Mouse (Mus musculus) monocyte, adult 2 months (primary cell): ENCODE results near the gene Txnrd2.

Experiments
- DNase-seq, 2 experiments: peaks; one replicate each; pipeline ENCODE4 v3.0.0; 2022; ENCODE audit warnings: low spot score in 2 of 2, low read depth in 1 of 2

Gene Txnrd2

DNA sequence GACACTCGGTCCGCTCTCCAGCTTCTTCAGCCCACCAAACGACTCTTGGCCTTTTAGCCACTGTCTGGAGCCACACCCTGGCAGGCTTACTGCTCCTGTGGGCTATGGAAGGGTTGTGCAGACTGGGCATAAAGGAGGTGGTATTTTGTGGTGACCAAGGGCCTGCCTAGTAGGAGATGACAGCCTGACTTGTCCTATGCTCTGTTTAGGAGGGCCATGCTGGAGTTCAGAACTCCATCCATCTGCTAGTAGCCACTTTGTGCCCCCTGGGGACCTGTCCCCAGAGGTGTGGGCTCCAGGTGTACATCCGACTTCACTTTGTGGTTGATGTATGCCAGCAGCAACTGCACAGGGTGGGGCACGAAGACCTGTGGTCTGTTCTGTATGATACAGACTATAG lies 32.6 kb upstream of the Txnrd2 start:
- DNase-seq = no peak

DNA sequence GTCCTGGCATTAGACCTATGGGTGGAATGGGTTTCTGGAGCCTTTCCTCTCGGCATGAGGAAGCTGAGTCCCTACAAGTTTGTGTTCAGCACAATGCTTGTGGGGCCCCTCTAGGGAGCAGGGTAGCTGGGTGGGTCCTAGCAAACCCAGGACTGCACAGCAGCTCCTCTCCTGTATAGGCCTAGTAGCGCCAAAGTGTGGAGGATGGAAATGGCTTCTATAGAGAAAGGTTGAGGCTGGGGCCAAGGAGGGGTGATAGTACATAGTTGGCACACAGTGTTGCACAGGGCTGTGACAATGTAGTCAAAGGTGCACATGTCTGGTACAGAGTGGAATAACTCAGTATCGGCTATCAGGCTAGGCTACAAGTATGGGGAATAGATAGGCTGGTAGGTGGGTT lies 32.1 kb upstream of the Txnrd2 start:
- no peak for DNase-seq

DNA sequence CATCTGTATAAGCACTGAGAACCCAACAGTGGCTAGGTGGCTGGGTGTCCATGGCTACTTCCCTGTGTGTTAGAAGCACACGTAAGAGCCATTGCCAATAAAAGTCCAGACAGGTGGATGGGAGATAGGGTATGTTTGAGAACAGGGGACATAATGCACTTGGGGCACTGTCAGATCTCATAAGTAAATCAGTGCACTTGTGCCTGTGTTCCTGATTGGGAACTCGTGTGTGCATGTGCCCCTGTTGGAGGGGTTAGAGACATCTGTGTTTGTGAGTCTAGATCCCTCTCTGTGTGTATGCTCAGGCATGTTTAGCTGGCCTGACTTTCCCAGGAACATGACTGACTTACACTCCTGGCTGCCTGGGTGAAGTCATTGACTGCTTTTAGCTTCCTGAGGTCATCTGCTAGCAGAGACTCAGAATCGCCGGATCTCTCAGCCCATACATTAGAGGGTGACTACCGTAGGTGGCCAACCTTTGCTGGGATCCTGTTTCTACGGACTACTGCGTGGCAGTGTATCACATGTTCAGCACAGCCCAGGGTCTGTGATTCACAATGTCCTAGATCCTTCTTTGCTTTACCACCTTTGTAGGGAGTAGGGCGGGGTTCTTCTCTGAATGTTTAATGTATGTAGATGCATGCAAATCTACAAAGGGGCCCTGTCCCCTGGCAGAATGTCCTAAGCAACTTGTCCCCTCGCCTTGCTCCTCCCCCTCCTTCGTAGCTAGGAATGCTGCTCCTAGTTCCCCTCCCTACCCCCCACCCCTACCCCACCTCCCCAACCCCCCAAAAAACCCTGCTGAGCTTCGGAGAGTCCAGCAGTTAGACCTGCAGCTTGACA lies 31.2 kb upstream of the Txnrd2 start:
- DNase-seq = no peak

DNA sequence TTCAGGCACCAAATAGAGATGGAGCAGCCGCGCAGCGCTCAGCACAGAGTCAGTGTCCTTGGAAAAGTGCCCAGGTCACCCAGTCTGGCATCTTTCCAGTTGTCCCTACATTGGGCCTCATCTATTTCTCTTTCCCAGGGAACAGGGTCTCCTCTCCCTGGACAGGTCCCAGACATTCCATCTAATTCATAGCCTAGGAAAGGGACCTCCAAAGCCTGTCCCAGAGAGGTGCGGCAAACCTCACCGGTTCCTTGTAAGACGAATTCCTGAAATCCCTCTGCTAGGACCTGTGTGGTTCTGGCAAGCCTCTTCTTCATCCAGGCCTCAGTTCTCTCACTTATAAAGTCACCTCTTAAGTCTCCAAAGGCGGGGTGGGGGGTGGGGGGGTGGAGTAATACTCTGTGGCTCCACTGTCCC lies 30.6 kb upstream of the Txnrd2 start:
- no peak for DNase-seq

DNA sequence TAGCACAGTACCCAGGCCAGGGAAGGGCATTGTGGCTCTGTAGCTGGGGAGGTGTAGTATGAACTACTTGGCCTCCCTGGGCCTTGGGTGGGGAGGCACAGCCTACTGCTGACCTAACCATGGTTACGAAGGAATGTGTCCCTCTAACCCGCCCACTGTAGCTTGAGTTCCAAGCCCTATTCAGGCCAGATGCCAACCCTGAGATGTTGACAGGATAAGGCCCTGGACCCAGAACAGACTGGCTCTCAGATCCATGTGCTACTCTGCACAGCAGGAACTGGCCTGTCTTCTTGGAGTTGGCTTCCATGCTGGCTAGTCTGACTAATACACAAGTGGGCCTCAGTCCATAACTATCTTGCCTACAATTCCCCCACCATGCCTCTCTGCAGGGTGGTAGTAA lies 30.0 kb upstream of the Txnrd2 start:
- DNase-seq = no peak

DNA sequence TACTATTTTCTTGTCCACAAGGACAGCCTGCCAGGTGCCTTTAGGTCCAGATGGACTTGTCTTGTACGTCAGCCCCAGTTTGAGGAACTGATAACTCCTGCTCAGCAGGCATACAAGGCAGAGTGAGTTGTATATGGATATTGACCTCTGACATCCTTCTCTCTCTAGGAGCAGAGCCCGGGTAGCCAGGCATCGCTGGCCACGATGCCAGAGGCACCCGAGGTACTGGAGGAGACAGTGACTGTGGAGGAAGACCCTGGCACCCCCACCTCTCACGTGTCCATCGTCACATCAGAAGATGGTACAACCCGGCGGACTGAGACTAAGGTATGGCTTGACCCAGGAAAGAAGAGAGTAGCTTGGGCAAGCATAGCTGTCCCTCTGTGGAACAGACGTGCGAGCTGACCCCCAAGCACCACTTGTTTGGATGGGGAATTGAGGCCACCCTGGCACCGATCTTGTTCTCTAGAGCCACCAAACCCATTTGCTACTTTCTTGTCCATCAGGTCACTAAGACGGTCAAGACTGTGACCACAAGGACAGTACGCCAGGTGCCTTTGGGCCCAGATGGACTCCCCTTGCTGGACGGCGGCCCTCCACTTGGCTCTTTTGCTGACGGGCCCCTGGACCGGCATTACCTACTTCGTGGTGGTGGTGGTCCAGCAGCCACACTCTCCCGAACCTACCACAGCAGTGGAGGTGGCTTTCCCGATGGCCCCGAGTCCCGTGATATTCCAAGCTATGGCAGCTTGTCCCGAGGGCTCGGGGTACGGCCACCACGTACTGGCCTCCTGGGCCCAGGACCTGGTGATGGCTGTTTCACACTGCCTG lies 29.2 kb upstream of the Txnrd2 start:
- DNase-seq = no peak

DNA sequence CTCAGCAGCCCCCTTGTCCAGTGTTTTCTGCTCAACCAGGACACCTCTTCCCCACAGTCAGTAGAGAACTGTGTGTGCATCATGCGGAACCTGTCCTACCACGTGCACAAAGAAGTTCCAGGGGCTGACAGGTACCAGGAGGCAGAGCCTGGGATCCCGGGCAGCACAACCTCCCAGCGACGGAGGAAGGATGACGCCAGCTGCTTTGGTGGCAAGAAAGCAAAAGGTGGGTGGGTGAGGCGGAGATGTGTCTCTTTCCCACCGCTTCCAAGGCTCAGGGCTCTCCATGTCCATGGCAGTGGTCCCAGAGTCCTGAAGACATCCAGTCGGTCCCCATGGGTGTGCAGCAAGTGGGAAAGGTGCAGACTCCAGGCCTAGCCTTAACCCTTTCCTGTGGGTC lies 26.2 kb upstream of the Txnrd2 start:
- no peak for DNase-seq

DNA sequence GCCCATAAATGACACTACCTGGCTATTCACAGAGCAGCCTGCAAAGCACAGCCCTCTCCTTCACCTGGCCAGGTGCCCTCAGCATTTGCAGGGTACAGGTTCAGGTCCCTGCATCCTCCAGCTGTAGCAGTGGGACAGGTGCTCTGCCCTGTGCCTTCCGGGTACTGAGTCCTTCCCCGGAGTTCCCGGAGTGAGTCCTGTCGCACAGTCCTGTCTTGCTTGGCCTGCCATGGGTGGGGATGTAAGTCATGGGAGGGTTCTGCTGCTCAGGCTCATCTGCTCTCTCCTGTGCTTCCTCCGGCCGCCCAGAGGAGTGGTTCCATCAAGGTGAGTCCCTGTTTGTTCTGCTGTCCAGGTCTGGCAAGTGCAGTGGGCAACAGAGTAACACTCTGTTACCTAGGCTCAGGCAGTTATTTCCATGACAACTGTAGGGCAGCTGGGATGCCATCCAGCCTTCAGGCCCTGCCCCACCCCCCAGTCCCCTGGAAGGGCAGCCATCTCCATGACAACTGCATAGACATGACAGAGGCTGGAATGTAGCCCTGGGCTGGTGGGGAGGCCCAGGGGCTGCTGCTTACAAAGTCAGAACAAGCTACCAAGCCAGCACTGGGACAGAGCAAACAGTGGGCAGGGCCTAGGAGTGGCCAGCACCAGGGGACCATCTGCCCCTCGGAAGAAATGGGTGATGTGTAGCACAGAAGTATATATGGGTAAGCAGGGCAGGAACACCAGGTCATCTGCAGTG lies 25.5 kb upstream of the Txnrd2 start:
- no peak for DNase-seq

DNA sequence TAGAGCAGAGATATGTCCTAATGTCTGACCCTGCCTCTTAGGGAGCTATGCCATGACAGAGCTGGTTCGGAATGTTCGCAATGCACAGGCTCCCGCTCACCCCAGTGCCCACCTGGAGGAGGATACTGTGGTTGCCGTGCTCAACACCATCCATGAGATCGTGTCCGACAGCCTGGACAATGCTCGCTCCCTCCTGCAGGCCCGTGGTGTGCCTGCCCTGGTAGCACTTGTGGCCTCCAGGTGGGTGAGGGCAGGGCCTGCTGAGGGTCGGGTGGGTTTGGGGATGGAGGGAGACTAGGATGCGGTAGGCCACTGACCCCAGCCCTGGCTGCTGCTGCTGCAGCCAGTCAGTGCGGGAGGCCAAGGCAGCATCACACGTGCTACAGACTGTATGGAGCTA lies 22.9 kb upstream of the Txnrd2 start:
- DNase-seq = no peak

DNA sequence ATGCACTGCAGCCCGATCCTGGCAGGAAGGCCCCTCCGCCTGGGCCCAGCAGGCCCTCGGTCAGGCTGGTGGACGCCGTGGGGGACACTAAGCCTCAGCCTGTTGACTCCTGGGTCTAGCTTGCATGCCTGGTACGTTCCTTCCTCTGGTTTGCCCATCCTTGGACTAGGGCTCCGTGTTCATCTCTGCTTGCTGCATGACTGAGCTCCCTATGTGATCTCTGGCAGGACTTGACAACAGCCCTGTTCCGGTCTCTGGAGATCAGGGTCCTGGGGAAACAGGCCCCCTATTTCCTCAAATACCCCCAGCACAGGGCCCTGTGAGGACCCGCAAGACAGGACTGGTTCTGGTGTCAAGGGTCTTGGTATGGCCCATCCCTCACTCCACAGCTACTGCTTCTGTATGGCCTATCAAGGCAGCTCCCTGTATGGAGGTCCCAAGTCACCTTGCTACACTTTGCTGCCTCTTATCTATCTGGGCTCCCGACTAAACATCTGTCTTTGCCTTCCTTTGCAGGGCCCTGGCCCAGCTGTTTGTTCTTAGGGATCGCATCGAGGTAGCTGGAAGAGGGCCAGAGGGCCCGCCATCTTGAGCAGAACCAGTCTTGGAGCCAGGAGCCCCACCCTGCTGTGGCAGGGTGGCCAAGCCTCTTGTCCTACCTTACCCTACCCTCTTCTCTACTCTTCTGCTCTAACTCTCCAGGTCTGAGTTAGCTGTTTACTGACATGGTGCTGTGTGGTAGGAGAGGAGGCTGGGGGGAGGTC lies 20.9 kb upstream of the Txnrd2 start:
- DNase-seq = no peak

DNA sequence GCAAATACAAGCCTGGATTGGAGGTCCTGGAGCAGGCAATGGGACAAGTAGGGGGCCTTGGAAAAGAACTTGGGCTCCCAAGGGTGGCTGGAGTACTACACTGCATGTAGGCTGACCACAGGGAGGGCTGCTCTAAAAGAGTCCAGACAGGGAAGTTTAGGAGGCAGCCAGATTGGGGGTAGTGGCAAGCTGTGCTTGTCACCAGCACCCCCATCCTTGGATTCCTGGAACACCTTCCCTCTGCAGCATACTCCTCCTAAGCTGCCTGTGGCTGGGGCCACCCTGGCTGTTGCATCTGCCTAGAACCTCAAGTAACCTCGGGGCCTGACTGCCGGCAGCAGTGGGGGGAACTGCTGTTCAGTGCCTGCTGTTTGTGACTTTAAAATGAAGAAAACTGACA lies 20.3 kb upstream of the Txnrd2 start:
- DNase-seq = no peak

DNA sequence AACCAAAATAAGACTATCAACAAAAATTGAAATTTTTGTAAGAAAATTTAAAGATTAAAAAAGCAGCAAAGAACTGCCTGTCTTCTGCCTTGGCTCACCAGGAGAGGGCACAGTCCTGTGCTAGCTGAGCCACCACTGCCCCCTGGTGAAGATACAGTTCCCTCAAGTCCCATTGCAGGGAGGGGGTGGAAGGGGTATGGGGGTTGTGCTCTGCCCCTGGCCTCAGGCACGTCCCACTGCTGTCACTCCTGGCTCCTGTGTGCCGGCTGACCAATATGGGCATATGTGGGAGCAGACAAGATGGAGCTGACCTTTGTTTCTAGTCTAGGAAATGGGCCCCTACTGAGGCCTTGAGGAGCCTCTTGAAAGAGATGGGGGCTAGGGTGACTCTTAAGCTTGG lies 19.9 kb upstream of the Txnrd2 start:
- DNase-seq = no peak

DNA sequence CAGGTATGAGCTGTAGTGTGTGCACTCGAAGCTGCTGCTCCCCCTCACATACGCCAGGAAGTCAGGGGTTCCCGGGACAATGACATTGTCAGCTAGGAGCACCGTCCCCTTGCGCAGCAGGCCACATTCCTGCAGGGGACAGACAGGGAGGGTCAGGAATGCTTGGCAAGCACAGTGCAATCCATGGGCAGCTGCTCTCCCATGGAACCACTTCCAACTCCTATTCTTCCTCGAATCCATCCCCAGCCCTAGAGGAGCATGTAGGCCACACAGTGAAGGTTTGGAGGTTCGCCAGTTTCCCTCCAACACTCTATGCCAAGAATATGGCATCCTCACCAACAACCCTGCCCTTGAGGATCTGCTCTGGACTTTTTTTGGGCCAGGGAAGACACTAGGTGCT lies 18.3 kb upstream of the Txnrd2 start:
- DNase-seq = no peak

DNA sequence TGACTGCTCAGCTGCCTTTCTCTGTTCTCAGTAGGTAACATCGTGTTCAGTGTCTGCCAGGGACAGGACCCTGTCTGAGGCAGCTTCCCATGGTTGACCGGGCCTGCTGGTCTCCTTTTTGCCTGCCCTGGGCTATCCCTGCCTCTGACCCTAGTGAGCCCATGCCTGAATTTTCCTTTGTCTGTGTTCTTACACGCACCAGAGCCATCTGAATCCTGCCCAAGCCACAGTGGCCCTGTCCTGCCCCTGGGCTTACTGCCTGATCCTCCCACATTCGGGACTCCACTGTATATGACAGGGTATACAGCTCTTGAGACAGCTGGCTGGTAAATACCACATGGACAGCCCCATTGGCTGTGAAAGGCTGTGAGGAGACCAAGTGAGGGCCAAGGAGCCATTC lies 16.4 kb upstream of the Txnrd2 start:
- no peak for DNase-seq

DNA sequence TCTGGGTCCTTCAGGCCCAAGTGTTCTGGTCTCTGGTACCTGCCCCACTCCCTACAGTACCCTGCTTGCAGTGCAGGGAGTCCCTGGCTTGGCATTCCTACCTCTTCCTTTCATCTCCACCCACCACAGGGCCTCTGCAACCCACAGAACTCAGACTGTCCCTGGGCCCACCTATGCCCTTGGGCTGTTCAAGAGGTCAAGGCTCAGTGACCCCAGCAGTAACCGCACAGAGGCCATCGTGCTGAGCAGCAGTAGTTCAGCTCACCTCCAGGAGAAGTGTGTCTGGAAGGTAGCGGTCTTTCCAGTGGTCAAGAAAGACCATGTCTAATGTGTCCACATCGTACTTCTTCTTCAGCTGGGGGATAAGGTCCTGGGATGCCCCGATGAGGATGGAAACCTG lies 15.8 kb upstream of the Txnrd2 start:
- no peak for DNase-seq

DNA sequence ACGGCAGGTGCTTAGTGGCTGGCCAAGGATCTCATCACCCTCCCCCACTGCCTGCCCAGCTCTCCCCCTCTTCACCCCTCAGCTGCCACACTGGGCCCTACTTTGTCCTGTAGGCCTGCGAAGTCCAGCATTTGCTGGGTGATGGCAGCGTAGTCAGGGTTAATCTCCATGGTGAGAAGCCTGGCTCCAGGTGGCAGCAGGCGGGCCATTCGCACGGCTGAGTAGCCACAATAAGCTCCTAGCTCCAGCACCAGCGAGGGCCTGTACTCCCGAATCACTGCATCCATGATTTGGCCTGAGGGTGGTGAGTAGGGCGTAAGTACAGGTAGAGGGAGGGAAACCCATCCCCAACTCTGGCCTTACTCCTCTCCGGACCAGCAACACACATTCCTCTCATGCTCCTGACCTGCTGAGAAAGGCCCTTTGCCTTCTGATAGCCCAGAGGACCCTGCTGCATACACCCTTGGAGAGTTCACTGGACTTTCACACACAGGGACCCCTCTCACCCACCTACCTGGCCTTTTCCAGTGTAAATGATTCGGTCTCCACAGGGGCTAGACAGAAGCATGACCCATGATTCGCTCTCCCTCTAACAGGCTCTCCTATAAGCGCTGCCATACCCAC lies 15.0 kb upstream of the Txnrd2 start:
- no peak for DNase-seq

DNA sequence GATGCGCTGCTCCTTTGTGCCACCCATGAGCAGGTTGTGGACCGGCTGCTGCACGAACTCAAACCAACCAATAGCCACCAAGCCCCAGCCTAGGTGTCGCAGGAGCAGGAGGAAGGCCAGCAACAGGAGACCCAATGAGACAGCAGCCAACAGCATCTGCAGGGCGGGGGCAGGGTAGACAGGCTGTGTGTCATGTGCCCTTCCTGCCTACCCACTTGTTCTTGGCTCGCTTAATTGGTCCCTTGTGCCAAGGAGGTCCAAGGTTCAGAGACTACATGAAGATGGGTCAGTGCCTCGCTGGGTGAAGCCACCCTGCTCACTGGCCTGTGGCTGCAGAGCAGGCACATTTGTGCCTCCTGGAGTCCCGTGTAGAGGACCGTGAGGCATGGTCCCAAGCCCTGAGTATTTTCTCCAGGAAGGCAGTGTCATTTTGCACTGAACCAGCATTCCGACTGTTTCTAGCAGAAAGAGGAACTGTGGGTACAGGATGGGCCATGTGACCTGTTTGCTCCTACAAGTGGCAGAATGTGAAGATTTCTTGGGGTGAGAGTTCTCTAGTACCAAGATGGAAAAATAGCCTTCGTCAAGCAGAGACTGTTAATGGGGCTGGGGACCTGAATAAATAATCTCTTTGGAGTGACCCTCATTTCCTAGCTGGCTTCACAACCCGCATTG lies 14.2 kb upstream of the Txnrd2 start:
- peak in 1 of 2 experiments; percentile 28 for DNase-seq

DNA sequence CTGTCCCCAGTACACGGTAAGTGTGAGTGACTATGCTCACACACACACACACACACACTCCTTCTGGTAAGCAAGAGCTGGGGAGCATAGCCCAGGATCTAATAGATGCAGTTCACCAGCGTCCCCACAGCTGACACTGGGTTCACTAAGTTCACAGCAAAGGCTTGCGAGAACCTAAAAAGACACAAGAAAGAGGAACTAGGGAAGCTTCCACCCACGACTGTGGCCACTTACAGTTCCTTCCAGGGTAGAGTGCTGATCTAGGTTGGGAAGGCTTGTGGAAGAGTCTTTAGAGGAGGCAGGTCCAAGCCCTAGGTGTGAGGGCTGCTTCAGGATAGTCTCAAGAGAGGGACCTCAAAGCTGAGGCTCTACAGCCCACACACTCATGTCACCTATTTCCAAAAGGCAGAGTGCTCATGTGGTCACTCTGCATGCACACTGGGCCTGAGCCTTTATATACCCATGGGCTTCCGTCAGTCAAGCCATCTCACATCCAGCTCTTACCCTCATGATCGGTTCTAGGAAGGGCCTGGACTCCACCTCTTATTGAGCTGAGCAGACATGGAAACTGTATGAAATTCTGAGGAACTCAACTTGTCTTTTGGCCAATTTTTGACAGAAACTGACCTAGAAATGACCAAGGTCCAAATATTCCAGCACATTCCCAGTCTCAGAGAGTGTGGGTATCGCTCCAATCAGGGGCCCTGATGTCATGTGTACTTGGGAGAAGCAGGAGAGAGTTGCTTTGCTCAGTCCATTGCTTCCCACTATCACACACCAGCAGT lies 13.0 kb upstream of the Txnrd2 start:
- peak; percentile 21 to 40 for DNase-seq

DNA sequence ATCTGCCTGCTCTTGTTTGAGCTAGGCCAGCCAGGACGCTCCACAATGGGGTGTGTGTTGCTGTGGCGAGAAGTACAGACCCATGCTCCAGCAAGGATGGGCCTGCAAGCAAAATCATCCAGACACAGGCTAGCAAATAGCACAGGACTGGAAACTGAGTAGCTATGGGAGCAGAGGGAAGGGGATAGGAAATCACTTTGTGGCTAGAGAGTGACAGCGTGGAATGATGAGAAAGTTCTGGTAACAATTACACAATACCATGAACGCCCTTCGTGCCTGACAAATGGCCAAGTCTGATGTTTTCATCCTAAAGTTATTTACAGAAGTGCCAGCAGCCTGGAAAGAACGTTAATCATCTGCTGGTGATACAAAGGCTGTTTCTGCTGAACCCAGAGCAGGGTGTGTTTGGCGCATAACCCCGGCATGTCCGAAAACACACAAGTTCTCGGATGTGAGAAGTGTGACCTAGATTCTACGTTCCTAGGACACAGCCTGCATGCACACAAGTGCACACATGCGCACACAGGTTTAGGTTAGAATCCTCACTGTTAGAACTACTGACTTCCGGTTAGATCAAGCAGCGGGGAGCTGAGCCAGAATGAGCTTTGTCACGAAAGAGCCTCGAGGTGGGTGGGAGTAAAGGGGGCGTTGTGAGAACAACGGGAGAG lies 10.0 kb upstream of the Txnrd2 start:
- DNase-seq = no peak
